Mouse (Mus musculus) midbrain, embryonic 11.5 days (tissue): ENCODE measurements around the gene Bex1. TPM values are rescaled to one million over a fixed set of nuclear protein-coding genes. Genes with fewer than 3 reads are reported as not detected.
A peak's percentile ranks its signal among the peaks of the same experiment; 100 is the strongest.

Experiments used
- ATAC-seq: fragments of 200-750 bp; cut with Nextera tagmentation; 2 replicates; pipeline ENCODE4 v1.8.0; 2017; ENCODE audit warnings: moderate TSS enrichment, moderate library complexity; ENCODE audit not compliant: low FRiP score
- DNase-seq: peaks from one replicate; pipeline ENCODE4 v3.0.0; 2015; ENCODE audit warnings: low spot score; ENCODE audit errors: missing footprints
- H3K27ac ChIP-seq: fragments of 300-500 bp; sonication (generic); 2 replicates; pipeline ENCODE4 v1.5.1; 2014; ENCODE audit warnings: low read depth, low read length
- H3K27me3 ChIP-seq: fragments of 300-500 bp; sonication (generic); 2 replicates; pipeline ENCODE4 v1.6.1; 2014; ENCODE audit warnings: mild to moderate bottlenecking, low read length, moderate library complexity, mixed read lengths; ENCODE audit not compliant: control insufficient read depth, insufficient read depth
- H3K36me3 ChIP-seq: fragments of 300-500 bp; sonication (generic); 2 replicates; pipeline ENCODE4 v1.6.1; 2014; ENCODE audit warnings: mild to moderate bottlenecking, low read length, moderate library complexity, mixed read lengths; ENCODE audit not compliant: control insufficient read depth, insufficient read depth
- H3K4me1 ChIP-seq: fragments of 300-500 bp; sonication (generic); 2 replicates; pipeline ENCODE4 v1.6.1; 2014; ENCODE audit warnings: low read length; ENCODE audit not compliant: control insufficient read depth, insufficient read depth
- H3K4me2 ChIP-seq: fragments of 300-500 bp; sonication (generic); 2 replicates; pipeline ENCODE4 v1.6.1; 2014; ENCODE audit warnings: mild to moderate bottlenecking, moderate library complexity
- H3K4me3 ChIP-seq: fragments of 300-500 bp; sonication (generic); 2 replicates; pipeline ENCODE4 v1.5.1; 2014; ENCODE audit warnings: low read depth, low read length
- H3K9ac ChIP-seq: fragments of 300-500 bp; sonication (generic); 2 replicates; pipeline ENCODE4 v1.6.1; 2014; ENCODE audit warnings: low read length
- H3K9me3 ChIP-seq: fragments of 300-500 bp; sonication (generic); 2 replicates; pipeline ENCODE4 v1.6.1; 2016; ENCODE audit warnings: low read length; ENCODE audit not compliant: control insufficient read depth
- WGBS: fragments of 180-500 bp; shearing (Covaris S2); extraction: QIAGEN DNeasy Blood & Tissue Kit; methylation state at CpG from one replicate; pipeline ENCODE4 v1.1.7; 2014; 5-methylcytosine and 5-hydroxymethylcytosine counted together
- polyA plus RNA-seq: library from polyadenylated mRNA; unstranded; fragments of >200 nt; fragmentation: Nextera tagmentation; extraction: Ambion mirVana; gene quantifications from 2 replicates; pipeline ENCODE4 v1.2.1, GENCODE M21; 2014

Bex1 gene
- polyA plus RNA-seq, 1 experiment from 2014 or later = 129 TPM

- DNase-seq = no peak
- no peak overlapping the region for H3K4me2 ChIP-seq
- no peaks in the 10 kb centered on the region for H3K4me1 ChIP-seq
- H3K9me3 ChIP-seq = no peaks in the 10 kb centered on the region
- H3K4me3 ChIP-seq = no peak overlapping the region
- ATAC-seq = no peak
- H3K36me3 ChIP-seq = no peaks in the 10 kb centered on the region
- H3K27me3 ChIP-seq = no peaks in the 10 kb centered on the region
- 80% methylated on average over 5 of the region's 5 CpGs for WGBS
- H3K9ac ChIP-seq = no peak overlapping the region
- H3K27ac ChIP-seq = no peak overlapping the region
Observed at GRCm38 (mm10) chrX:136227768-136228167, 12.5 kb upstream of the Bex1 start.

- H3K9ac ChIP-seq = no peak overlapping the region
- H3K36me3 ChIP-seq = no peaks in the 10 kb centered on the region
- H3K27me3 ChIP-seq = no peaks in the 10 kb centered on the region
- no peak for ATAC-seq
- no peaks in the 10 kb centered on the region for H3K4me1 ChIP-seq
- H3K27ac ChIP-seq = no peak overlapping the region
- DNase-seq = no peak
- 86% methylated on average over 6 of the region's 6 CpGs for WGBS
- no peak overlapping the region for H3K4me2 ChIP-seq
- no peaks in the 10 kb centered on the region for H3K9me3 ChIP-seq
- H3K4me3 ChIP-seq = no peak overlapping the region
Observed at GRCm38 (mm10) chrX:136223714-136224113, 8.4 kb upstream of the Bex1 start.

GRCm38 (mm10) chrX:136216303-136216702 is 990 bp upstream of the Bex1 start:
- H3K4me2 ChIP-seq = no peak overlapping the region
- H3K4me1 ChIP-seq = no peaks in the 10 kb centered on the region
- ATAC-seq = no peak
- DNase-seq = no peak
- no peaks in the 10 kb centered on the region for H3K36me3 ChIP-seq
- H3K27ac ChIP-seq = no peak overlapping the region
- no peaks in the 10 kb centered on the region for H3K9me3 ChIP-seq
- H3K9ac ChIP-seq = no peak overlapping the region
- H3K4me3 ChIP-seq = no peak overlapping the region
- WGBS = 62% methylated on average over 1 of the region's 1 CpGs
- no peaks in the 10 kb centered on the region for H3K27me3 ChIP-seq

- WGBS = 74% methylated on average over 2 of the region's 2 CpGs
- no peak for DNase-seq
- H3K27ac ChIP-seq = no peak overlapping the region
- no peaks in the 10 kb centered on the region for H3K27me3 ChIP-seq
- H3K36me3 ChIP-seq = no peaks in the 10 kb centered on the region
- H3K4me1 ChIP-seq = no peaks in the 10 kb centered on the region
- no peak for ATAC-seq
- H3K4me3 ChIP-seq = no peak overlapping the region
- no peak overlapping the region for H3K4me2 ChIP-seq
- no peaks in the 10 kb centered on the region for H3K9me3 ChIP-seq
- no peak overlapping the region for H3K9ac ChIP-seq
Observed at GRCm38 (mm10) chrX:136213396-136213795, 1.9 kb downstream of the Bex1 start.

GRCm38 (mm10) chrX:136204406-136204805 is 10.9 kb downstream of the Bex1 start:
- ATAC-seq = no peak
- H3K9me3 ChIP-seq = no peaks in the 10 kb centered on the region
- no peaks in the 10 kb centered on the region for H3K36me3 ChIP-seq
- no peak overlapping the region for H3K4me3 ChIP-seq
- H3K4me1 ChIP-seq = no peaks in the 10 kb centered on the region
- no peak overlapping the region for H3K9ac ChIP-seq
- no peak overlapping the region for H3K27ac ChIP-seq
- DNase-seq = no peak
- 84% methylated on average over 6 of the region's 6 CpGs for WGBS
- H3K4me2 ChIP-seq = no peak overlapping the region
- H3K27me3 ChIP-seq = no peaks in the 10 kb centered on the region

GRCm38 (mm10) chrX:136203664-136204066 is 11.6 kb downstream of the Bex1 start, which contains the start of gene Tceal5:
Tceal5 (minus strand) TSS chrX:136203876.
- H3K36me3 ChIP-seq = no peaks in the 10 kb centered on the region
- no peaks in the 10 kb centered on the region for H3K9me3 ChIP-seq
- H3K27me3 ChIP-seq = no peaks in the 10 kb centered on the region
- no peak for DNase-seq
- no peaks in the 10 kb centered on the region for H3K4me1 ChIP-seq
- ATAC-seq = peak; percentile 85
- peak within 1 kb of the TSS; percentile 46; the same call in 1 of the 2 replicates for H3K9ac ChIP-seq
- peak within 1 kb of the TSS; percentile 57 for H3K4me2 ChIP-seq
- WGBS = 29% methylated on average over 9 of the region's 9 CpGs
- no peak within 1 kb of the TSS for H3K27ac ChIP-seq
- H3K4me3 ChIP-seq = peak within 1 kb of the TSS; percentile 39

- 14% methylated on average over 7 of the region's 7 CpGs for WGBS
- no peaks in the 10 kb centered on the region for H3K36me3 ChIP-seq
- H3K9ac ChIP-seq = peak overlapping the region; percentile 46; the same call in 1 of the 2 replicates
- no peaks in the 10 kb centered on the region for H3K9me3 ChIP-seq
- H3K4me2 ChIP-seq = peak overlapping the region; percentile 57
- ATAC-seq (peak; percentile 38), DNase-seq (peak; percentile 87)
- no peaks in the 10 kb centered on the region for H3K4me1 ChIP-seq
- peak overlapping the region; percentile 39 for H3K4me3 ChIP-seq
- no peaks in the 10 kb centered on the region for H3K27me3 ChIP-seq
- H3K27ac ChIP-seq = no peak overlapping the region
Observed at GRCm38 (mm10) chrX:136203257-136203656, 12.1 kb downstream of the Bex1 start.

GRCm38 (mm10) chrX:136196873-136197272 is 18.4 kb downstream of the Bex1 start:
- Histone ChIP-seq H3K4me2 (no peak overlapping the region), H3K27ac (no peak overlapping the region), H3K4me1 (no peaks in the 10 kb centered on the region), H3K9ac (no peak overlapping the region), H3K27me3 (no peaks in the 10 kb centered on the region), H3K9me3 (no peaks in the 10 kb centered on the region), H3K36me3 (no peaks in the 10 kb centered on the region), H3K4me3 (no peak overlapping the region)
- DNase-seq (peak; percentile 90), ATAC-seq (no peak)
- 56% methylated on average over 1 of the region's 1 CpGs for WGBS

- 84% methylated on average over 16 of the region's 16 CpGs for WGBS
- Histone ChIP-seq H3K27ac (no peak overlapping the region), H3K4me2 (no peak overlapping the region), H3K27me3 (no peaks in the 10 kb centered on the region), H3K9ac (no peak overlapping the region), H3K4me3 (no peak overlapping the region), H3K4me1 (no peaks in the 10 kb centered on the region), H3K9me3 (no peaks in the 10 kb centered on the region), H3K36me3 (no peaks in the 10 kb centered on the region)
- DNase-seq (no peak), ATAC-seq (no peak)
Observed at GRCm38 (mm10) chrX:136195193-136195944, 19.9 kb downstream of the Bex1 start.
